Comparison of ENCODE assay signal across 8 mouse cellular contexts in genomic region chr16:18617370-18618065, GRCm38 (mm10). TPM values are rescaled to one million over a fixed set of nuclear protein-coding genes. Genes with fewer than 3 reads are reported as not detected.
DNase-seq lines count a peak whose midpoint lies in the region; ATAC-seq and TF ChIP-seq lines count a peak whose summit lies in the region.

No protein-coding gene starts in this region.

- H3K36me3 ChIP-seq in embryonic facial prominence, embryonic 15.5 days: peaks cover 8% of the 10 kb centered on the region
- H3K36me3 ChIP-seq in heart, embryonic 10.5 days: no peaks in the 10 kb centered on the region
- 0 out of 2 replicates have a peak, but pooled peaks cover under 1% of the 10 kb centered on the region for H3K36me3 ChIP-seq in kidney, embryonic 14.5 days (ENCODE audit: control insufficient read depth, insufficient read depth, low read length)

- no peak for TF ChIP-seq POLR2A in bone marrow, adult 2 months (IDR thresholded peaks at IDR 0.05; ENCODE audit: borderline replicate concordance, control insufficient read depth, low read depth, low read length)

- H3K9ac ChIP-seq in embryonic facial prominence, embryonic 15.5 days: no peak overlapping the region
- no peak overlapping the region for H3K9ac ChIP-seq in kidney, embryonic 14.5 days (ENCODE audit: low read depth, low read length)

- DNase-seq in A20 (ENCODE audit: low read depth, low spot score): peak; percentile 83
- DNase-seq in heart, embryonic 10.5 days (ENCODE audit: low spot score): no peak
- peak; percentile 83 for DNase-seq in liver
- peak; percentile 62 to 72 for DNase-seq in spleen, postnatal 36 days (ENCODE audit: low spot score in 2 of 2)

- WGBS in bone marrow, adult 2 months: 3% methylated on average over 27 of the region's 27 CpGs
- WGBS in embryonic facial prominence, embryonic 15.5 days: 1% methylated on average over 27 of the region's 27 CpGs
- WGBS in heart, embryonic 10.5 days: 1% methylated on average over 27 of the region's 27 CpGs
- WGBS in kidney, embryonic 14.5 days: 2% methylated on average over 27 of the region's 27 CpGs

- TF ChIP-seq CTCF in bone marrow, adult 2 months (IDR thresholded peaks at IDR 0.05; ENCODE audit: control insufficient read depth, insufficient read depth, low read length): peak; percentile 93

- H3K27me3 ChIP-seq in embryonic facial prominence, embryonic 15.5 days: peaks cover 54% of the 10 kb centered on the region
- H3K27me3 ChIP-seq in heart, embryonic 10.5 days (ENCODE audit: insufficient read depth, poor library complexity, severe bottlenecking): peaks cover 97% of the 10 kb centered on the region
- peaks cover 69% of the 10 kb centered on the region for H3K27me3 ChIP-seq in kidney, embryonic 14.5 days (ENCODE audit: control insufficient read depth, insufficient read depth, low read length)

- peak overlapping the region; percentile 55 for H3K4me2 ChIP-seq in embryonic facial prominence, embryonic 15.5 days (replicated peaks)
- H3K4me2 ChIP-seq in kidney, embryonic 14.5 days (replicated peaks; ENCODE audit: low read depth, low read length): peak overlapping the region; percentile 25; the same call in 1 of the 2 replicates

- no peaks in the 10 kb centered on the region for H3K9me3 ChIP-seq in embryonic facial prominence, embryonic 15.5 days (replicated peaks)
- H3K9me3 ChIP-seq in heart, embryonic 10.5 days: no peaks in the 10 kb centered on the region
- no peaks in the 10 kb centered on the region for H3K9me3 ChIP-seq in kidney, embryonic 14.5 days (ENCODE audit: control insufficient read depth, low read length)

- no peak for ATAC-seq in embryonic facial prominence, embryonic 15.5 days (ENCODE audit: insufficient number of reproducible peaks, low FRiP score, low TSS enrichment, low read depth)
- peak; percentile 49 for ATAC-seq in kidney, embryonic 14.5 days (ENCODE audit: low FRiP score, low TSS enrichment)
- ATAC-seq in monocyte, adult 5-6 weeks (replicated peaks; ENCODE audit: insufficient number of reproducible peaks, low FRiP score, low TSS enrichment, poor library complexity, severe bottlenecking): peak; percentile 52

- H3K27ac ChIP-seq in bone marrow, adult 2 months (ENCODE audit: control insufficient read depth, insufficient read depth, low read depth, low read length, poor library complexity): no peak overlapping the region
- H3K27ac ChIP-seq in embryonic facial prominence, embryonic 15.5 days (replicated peaks): no peak overlapping the region
- H3K27ac ChIP-seq in heart, embryonic 10.5 days: no peak overlapping the region
- no peak overlapping the region for H3K27ac ChIP-seq in kidney, embryonic 14.5 days (ENCODE audit: low read depth, low read length)

- H3K4me1 ChIP-seq in bone marrow, adult 2 months (ENCODE audit: control insufficient read depth, insufficient read depth, low read length): peaks cover 3% of the 10 kb centered on the region
- peaks cover 34% of the 10 kb centered on the region for H3K4me1 ChIP-seq in embryonic facial prominence, embryonic 15.5 days
- H3K4me1 ChIP-seq in heart, embryonic 10.5 days: peaks cover 46% of the 10 kb centered on the region
- peaks cover 28% of the 10 kb centered on the region for H3K4me1 ChIP-seq in kidney, embryonic 14.5 days (ENCODE audit: control insufficient read depth, insufficient read depth, low read length)

- no peak overlapping the region for H3K4me3 ChIP-seq in bone marrow, adult 2 months (replicated peaks; ENCODE audit: control insufficient read depth, low read depth, low read length)
- H3K4me3 ChIP-seq in embryonic facial prominence, embryonic 15.5 days (replicated peaks): peak overlapping the region; percentile 35
- peak overlapping the region; percentile 36 for H3K4me3 ChIP-seq in heart, embryonic 10.5 days
- H3K4me3 ChIP-seq in kidney, embryonic 14.5 days (ENCODE audit: low read length): peak overlapping the region; percentile 1; the same call in 1 of the 2 replicates

RNA-seq across cellular contexts. Expression of gene Gp1bb, which starts 4.7 kb away (rescaled TPM):
- polyA plus RNA-seq in bone marrow, adult 2 months (2011; ENCODE audit: insufficient read depth, insufficient read length, low replicate concordance, missing spikeins): 50.4 and 84.3 TPM in 2 replicates
- 2.6 and 2.8 TPM in 2 replicates for polyA plus RNA-seq in embryonic facial prominence, embryonic 15.5 days (2015; fragmentation: Nextera tagmentation; extraction: Ambion mirVana)
- 6.0 and 7.4 TPM in 2 replicates for polyA plus RNA-seq in heart, embryonic 10.5 days (2016; fragmentation: Nextera tagmentation; extraction: Ambion mirVana)
- polyA plus RNA-seq in kidney, embryonic 14.5 days (2014; fragmentation: Nextera tagmentation; extraction: Ambion mirVana): 1.1 and 1.6 TPM in 2 replicates
- 2.5 to 12.9 TPM in 2 of 3 replicates, not detected in the other for total RNA-seq in monocyte, adult 5-6 weeks (2017)

RNA-seq across cellular contexts. Expression of gene Gm49601, which starts 8.7 kb away (rescaled TPM):
- 13.1 and 15.2 TPM in 2 replicates for polyA plus RNA-seq in bone marrow, adult 2 months (2011; ENCODE audit: insufficient read depth, insufficient read length, low replicate concordance, missing spikeins)
- polyA plus RNA-seq in embryonic facial prominence, embryonic 15.5 days (2015; fragmentation: Nextera tagmentation; extraction: Ambion mirVana): 7.2 and 7.8 TPM in 2 replicates
- polyA plus RNA-seq in heart, embryonic 10.5 days (2016; fragmentation: Nextera tagmentation; extraction: Ambion mirVana): 0.26 and 1.1 TPM in 2 replicates
- 1.2 and 1.7 TPM in 2 replicates for polyA plus RNA-seq in kidney, embryonic 14.5 days (2014; fragmentation: Nextera tagmentation; extraction: Ambion mirVana)
- total RNA-seq in monocyte, adult 5-6 weeks (2017): 1.0 to 7.6 TPM in 2 of 3 replicates, not detected in the other

RNA-seq across cellular contexts. Expression of gene Sept5, which starts 12.2 kb away (rescaled TPM):
- polyA plus RNA-seq in bone marrow, adult 2 months (2011; ENCODE audit: insufficient read depth, insufficient read length, low replicate concordance, missing spikeins): 13.9 and 41.9 TPM in 2 replicates
- 51.1 and 64.8 TPM in 2 replicates for polyA plus RNA-seq in embryonic facial prominence, embryonic 15.5 days (2015; fragmentation: Nextera tagmentation; extraction: Ambion mirVana)
- polyA plus RNA-seq in heart, embryonic 10.5 days (2016; fragmentation: Nextera tagmentation; extraction: Ambion mirVana): 4.3 and 11.7 TPM in 2 replicates
- polyA plus RNA-seq in kidney, embryonic 14.5 days (2014; fragmentation: Nextera tagmentation; extraction: Ambion mirVana): 12.2 and 14.2 TPM in 2 replicates
- 1.5 to 6.3 TPM (median 4.2 TPM) in 3 replicates for total RNA-seq in monocyte, adult 5-6 weeks (2017)

RNA-seq across cellular contexts. Expression of gene Tbx1, which starts 27.0 kb away (rescaled TPM):
- not detected in 2 replicates for polyA plus RNA-seq in bone marrow, adult 2 months (2011; ENCODE audit: insufficient read depth, insufficient read length, low replicate concordance, missing spikeins)
- polyA plus RNA-seq in embryonic facial prominence, embryonic 15.5 days (2015; fragmentation: Nextera tagmentation; extraction: Ambion mirVana): 24.0 and 24.3 TPM in 2 replicates
- polyA plus RNA-seq in heart, embryonic 10.5 days (2016; fragmentation: Nextera tagmentation; extraction: Ambion mirVana): 1.00 and 6.9 TPM in 2 replicates
- 0.61 and 0.63 TPM in 2 replicates for polyA plus RNA-seq in kidney, embryonic 14.5 days (2014; fragmentation: Nextera tagmentation; extraction: Ambion mirVana)
- total RNA-seq in monocyte, adult 5-6 weeks (2017): not detected in 3 replicates
